Mouse (Mus musculus) limb, embryonic 15.5 days (tissue): ENCODE measurements around the gene Mrps36. TPM values are rescaled to one million over a fixed set of nuclear protein-coding genes. Genes with fewer than 3 reads are reported as not detected.
"Not testable (repeated sequence)": the region's sequence is repeated elsewhere in the genome, so short reads cannot be mapped to it uniquely, and the experiment has no call there.

Source experiments
- ATAC-seq: fragments of 200-750 bp; cut with Nextera tagmentation; 2 replicates; pipeline ENCODE4 v1.8.0; 2017; ENCODE audit warnings: low read depth, moderate TSS enrichment; ENCODE audit not compliant: insufficient number of reproducible peaks, low FRiP score, low TSS enrichment
- H3K27ac ChIP-seq: fragments of 300-500 bp; sonication (generic); 2 replicates; pipeline ENCODE4 v1.5.1; 2015; ENCODE audit warnings: moderate library complexity, mild to moderate bottlenecking, inconsistent platforms
- H3K27me3 ChIP-seq: fragments of 300-500 bp; sonication (generic); 2 replicates; pipeline ENCODE4 v1.6.1; 2015; ENCODE audit warnings: inconsistent platforms
- H3K36me3 ChIP-seq: fragments of 300-500 bp; sonication (generic); 2 replicates; pipeline ENCODE4 v1.6.1; 2015; ENCODE audit warnings: inconsistent platforms
- H3K4me1 ChIP-seq: fragments of 300-500 bp; sonication (generic); 2 replicates; pipeline ENCODE4 v1.6.1; 2015; ENCODE audit warnings: inconsistent platforms
- H3K4me2 ChIP-seq: fragments of 300-500 bp; sonication (generic); 2 replicates; pipeline ENCODE4 v1.6.1; 2015; ENCODE audit warnings: mild to moderate bottlenecking, inconsistent platforms
- H3K4me3 ChIP-seq: fragments of 300-500 bp; sonication (generic); 2 replicates; pipeline ENCODE4 v1.5.1; 2015; ENCODE audit warnings: mild to moderate bottlenecking, inconsistent platforms
- H3K9ac ChIP-seq: fragments of 300-500 bp; sonication (generic); 2 replicates; pipeline ENCODE4 v1.6.1; 2015; ENCODE audit warnings: inconsistent platforms
- H3K9me3 ChIP-seq: fragments of 300-500 bp; sonication (generic); 2 replicates; pipeline ENCODE4 v1.6.1; 2016; ENCODE audit warnings: inconsistent platforms
- WGBS: fragments of 180-500 bp; shearing (Covaris S2); methylation state at CpG from one replicate; pipeline ENCODE4 v1.1.7; 2015; 5-methylcytosine and 5-hydroxymethylcytosine counted together
- polyA plus RNA-seq: library from polyadenylated mRNA; unstranded; fragments of >200 nt; fragmentation: Nextera tagmentation; extraction: Ambion mirVana; gene quantifications from 2 replicates; pipeline ENCODE4 v1.2.1, GENCODE M21; 2015

The Mrps36 gene
- polyA plus RNA-seq = 95.1 and 109 TPM in 2 replicates

- H3K4me1 ChIP-seq = peaks cover 8% of the 10 kb centered on the region; the same call in 1 of the 2 replicates
- peak within 1 kb of the TSS; percentile 71 for H3K4me3 ChIP-seq
- WGBS = under 1% methylated on average over 52 of the region's 52 CpGs
- H3K27ac ChIP-seq = peak within 1 kb of the TSS; percentile 91
- H3K9ac ChIP-seq = peak within 1 kb of the TSS; percentile 61
- ATAC-seq = peak; percentile 91
- H3K36me3 ChIP-seq = no peaks in the 10 kb centered on the region
- H3K9me3 ChIP-seq = no peaks in the 10 kb centered on the region
- H3K4me2 ChIP-seq = peak within 1 kb of the TSS; percentile 59
- H3K27me3 ChIP-seq = no peaks in the 10 kb centered on the region
Measured at GRCm38 (mm10) chr13:100744036-100744744, at the start of gene Mrps36. Gene Mrps36 (minus strand): TSS chr13:100744659.

GRCm38 (mm10) chr13:100789083-100789482 lies 44.6 kb upstream of the Mrps36 start:
- Histone ChIP-seq H3K27ac (no peak overlapping the region), H3K4me2 (no peak overlapping the region), H3K4me1 (peaks cover 11% of the 10 kb centered on the region), H3K36me3 (no peaks in the 10 kb centered on the region), H3K27me3 (no peaks in the 10 kb centered on the region), H3K9me3 (no peaks in the 10 kb centered on the region), H3K4me3 (no peak overlapping the region), H3K9ac (no peak overlapping the region)
- WGBS = 68% methylated on average over 3 of the region's 3 CpGs
- ATAC-seq = no peak

GRCm38 (mm10) chr13:100788057-100788456 lies 43.6 kb upstream of the Mrps36 start:
- H3K4me2 ChIP-seq, ATAC-seq: not testable (repeated sequence)

GRCm38 (mm10) chr13:100787316-100788010 lies 43.0 kb upstream of the Mrps36 start:
- WGBS = 66% methylated on average over 6 of the region's 6 CpGs

More at GRCm38 (mm10) chr13:100788057-100788456, 43.6 kb upstream of the Mrps36 start:
- H3K36me3 ChIP-seq, H3K27me3 ChIP-seq, H3K9ac ChIP-seq, H3K4me3 ChIP-seq, H3K9me3 ChIP-seq, H3K27ac ChIP-seq: not testable (repeated sequence)
- 92% methylated on average over 12 of the region's 14 CpGs for WGBS
- H3K4me1 ChIP-seq = peaks cover 16% of the 10 kb centered on the region

GRCm38 (mm10) chr13:100786414-100786867 lies 42.0 kb upstream of the Mrps36 start, which contains the start of gene Ccnb1:
Gene Ccnb1 (minus strand): TSS chr13:100786570.
- Histone ChIP-seq H3K27me3 (no peaks in the 10 kb centered on the region), H3K4me1 (peaks cover 16% of the 10 kb centered on the region), H3K36me3 (peaks cover 7% of the 10 kb centered on the region; the same call in 1 of the 2 replicates), H3K4me2 (peak within 1 kb of the TSS; percentile 91), H3K9me3 (no peaks in the 10 kb centered on the region), H3K4me3 (peak within 1 kb of the TSS; percentile 73), H3K27ac (peak within 1 kb of the TSS; percentile 50; the same call in 1 of the 2 replicates), H3K9ac (peak within 1 kb of the TSS; percentile 72)
- WGBS = under 1% methylated on average over 35 of the region's 35 CpGs
- peak; percentile 97 for ATAC-seq

More at GRCm38 (mm10) chr13:100787316-100788010, 43.0 kb upstream of the Mrps36 start:
- Histone ChIP-seq H3K4me2 (no peak overlapping the region), H3K4me1 (peaks cover 16% of the 10 kb centered on the region), H3K27me3 (no peaks in the 10 kb centered on the region), H3K9ac (no peak overlapping the region), H3K4me3 (no peak overlapping the region), H3K27ac (no peak overlapping the region), H3K9me3 (no peaks in the 10 kb centered on the region), H3K36me3 (no peaks in the 10 kb centered on the region)
- ATAC-seq = no peak

- H3K27ac ChIP-seq = peak overlapping the region; percentile 50; the same call in 1 of the 2 replicates
- peak overlapping the region; percentile 72 for H3K9ac ChIP-seq
- H3K36me3 ChIP-seq = peaks cover 10% of the 10 kb centered on the region; the same call in 1 of the 2 replicates
- WGBS = under 1% methylated on average over 30 of the region's 30 CpGs
- H3K27me3 ChIP-seq = no peaks in the 10 kb centered on the region
- ATAC-seq = 0 out of 2 replicates have a peak, but pooled peaks have one; percentile 3
- peaks cover 16% of the 10 kb centered on the region for H3K4me1 ChIP-seq
- H3K4me2 ChIP-seq = peak overlapping the region; percentile 91
- no peaks in the 10 kb centered on the region for H3K9me3 ChIP-seq
- peak overlapping the region; percentile 73 for H3K4me3 ChIP-seq
Measured at GRCm38 (mm10) chr13:100785806-100786413, 41.5 kb upstream of the Mrps36 start.

- H3K4me2 ChIP-seq = no peak overlapping the region
- H3K27me3 ChIP-seq = no peaks in the 10 kb centered on the region
- peaks cover 21% of the 10 kb centered on the region for H3K36me3 ChIP-seq
- H3K9me3 ChIP-seq = no peaks in the 10 kb centered on the region
- H3K27ac ChIP-seq = no peak overlapping the region
- ATAC-seq = no peak
- H3K4me1 ChIP-seq = peaks cover 18% of the 10 kb centered on the region
- H3K4me3 ChIP-seq = no peak overlapping the region
- WGBS = 79% methylated on average over 3 of the region's 3 CpGs
- no peak overlapping the region for H3K9ac ChIP-seq
Measured at GRCm38 (mm10) chr13:100777491-100777890, 33.0 kb upstream of the Mrps36 start.

- H3K4me2 ChIP-seq = no peak overlapping the region; the same call in 1 of the 2 replicates
- no peaks in the 10 kb centered on the region for H3K27me3 ChIP-seq
- H3K36me3 ChIP-seq = peaks cover 22% of the 10 kb centered on the region
- 0 out of 2 replicates have a peak overlapping the region, but pooled peaks have one; percentile 43 for H3K27ac ChIP-seq
- no peaks in the 10 kb centered on the region for H3K9me3 ChIP-seq
- no peak overlapping the region for H3K4me3 ChIP-seq
- 65% methylated on average over 6 of the region's 6 CpGs for WGBS
- no peak for ATAC-seq
- H3K9ac ChIP-seq = no peak overlapping the region
- H3K4me1 ChIP-seq = peaks cover 18% of the 10 kb centered on the region
Measured at GRCm38 (mm10) chr13:100776710-100777109, 32.3 kb upstream of the Mrps36 start.

GRCm38 (mm10) chr13:100776056-100776419 lies 31.6 kb upstream of the Mrps36 start:
- peak overlapping the region; percentile 58 for H3K4me3 ChIP-seq
- H3K9ac ChIP-seq = peak overlapping the region; percentile 65
- no peaks in the 10 kb centered on the region for H3K9me3 ChIP-seq
- 8% methylated on average over 8 of the region's 8 CpGs for WGBS
- H3K4me1 ChIP-seq = peaks cover 18% of the 10 kb centered on the region
- peak overlapping the region; percentile 43; the same call in 1 of the 2 replicates for H3K27ac ChIP-seq
- H3K36me3 ChIP-seq = peaks cover 23% of the 10 kb centered on the region
- no peaks in the 10 kb centered on the region for H3K27me3 ChIP-seq
- peak overlapping the region; percentile 80 for H3K4me2 ChIP-seq
- ATAC-seq = no peak

GRCm38 (mm10) chr13:100775252-100776055 lies 31.0 kb upstream of the Mrps36 start, which contains the start of gene Cenph:
Gene Cenph (minus strand): TSS chr13:100775899.
- peak; percentile 89 for ATAC-seq
- WGBS = under 1% methylated on average over 46 of the region's 46 CpGs

GRCm38 (mm10) chr13:100774704-100775103 lies 30.2 kb upstream of the Mrps36 start:
- Histone ChIP-seq H3K4me2 (peak overlapping the region; percentile 80), H3K9me3 (no peaks in the 10 kb centered on the region), H3K4me1 (peaks cover 18% of the 10 kb centered on the region), H3K4me3 (peak overlapping the region; percentile 58), H3K27me3 (no peaks in the 10 kb centered on the region), H3K9ac (no peak overlapping the region), H3K27ac (no peak overlapping the region), H3K36me3 (peaks cover 29% of the 10 kb centered on the region)
- no peak for ATAC-seq

More at GRCm38 (mm10) chr13:100775252-100776055, 31.0 kb upstream of the Mrps36 start, which contains the start of gene Cenph:
- Histone ChIP-seq H3K9me3 (no peaks in the 10 kb centered on the region), H3K4me2 (peak within 1 kb of the TSS; percentile 80), H3K36me3 (peaks cover 26% of the 10 kb centered on the region), H3K27ac (peak within 1 kb of the TSS; percentile 43; the same call in 1 of the 2 replicates), H3K4me3 (peak within 1 kb of the TSS; percentile 58), H3K27me3 (no peaks in the 10 kb centered on the region), H3K4me1 (peaks cover 18% of the 10 kb centered on the region), H3K9ac (peak within 1 kb of the TSS; percentile 65)
